Mouse (Mus musculus) liver, adult 2 months (tissue): ENCODE results near the gene Dido1. TPM values are rescaled to one million over a fixed set of nuclear protein-coding genes. Genes with fewer than 3 reads are reported as not detected.

Experiments
- DNase-seq: peaks from one replicate; pipeline ENCODE4 v3.0.0-alpha.2; 2011; ENCODE audit warnings: low read depth, low spot score; ENCODE audit errors: extremely low read depth
- H3K27ac ChIP-seq: fragments of 200-500 bp; replicated peaks from 2 replicates; pipeline ENCODE4 v1.5.1; 2012; ENCODE audit warnings: low read depth, mild to moderate bottlenecking, control low read depth, inconsistent platforms, low read length; ENCODE audit not compliant: insufficient read depth
- H3K27me3 ChIP-seq: fragments of 200-500 bp; 2 replicates; pipeline ENCODE4 v1.6.1; 2012; ENCODE audit warnings: mild to moderate bottlenecking, moderate library complexity, low read length, inconsistent platforms; ENCODE audit not compliant: control insufficient read depth, insufficient read depth
- H3K36me3 ChIP-seq: fragments of 200-500 bp; 2 replicates; pipeline ENCODE4 v1.6.1; 2012; ENCODE audit warnings: low read length, inconsistent platforms; ENCODE audit not compliant: control insufficient read depth, insufficient read depth
- H3K4me1 ChIP-seq: fragments of 200-500 bp; 2 replicates; pipeline ENCODE4 v1.6.1; 2011; ENCODE audit warnings: low read length; ENCODE audit not compliant: control insufficient read depth, insufficient read depth
- H3K4me3 ChIP-seq: fragments of 200-500 bp; 2 replicates; pipeline ENCODE4 v1.5.1; 2011; ENCODE audit warnings: low read depth, mild to moderate bottlenecking, control low read depth, low read length, moderate library complexity; ENCODE audit not compliant: insufficient read depth
- H3K79me2 ChIP-seq: fragments of 200-500 bp; 2 replicates; pipeline ENCODE4 v1.6.1; 2012; ENCODE audit warnings: inconsistent platforms, mild to moderate bottlenecking, low read length, moderate library complexity; ENCODE audit not compliant: control insufficient read depth, insufficient read depth
- H3K9ac ChIP-seq: fragments of 200-500 bp; 2 replicates; pipeline ENCODE4 v1.6.1; 2012; ENCODE audit warnings: low read depth, mild to moderate bottlenecking, control low read depth, inconsistent platforms, low read length
- CTCF ChIP-seq: fragments of 200-500 bp; IDR thresholded peaks from 2 replicates; pipeline ENCODE4 v1.5.1; 2011; ENCODE audit warnings: low read depth, low read length, control low read depth
- POLR2A ChIP-seq: fragments of 200-500 bp; IDR thresholded peaks from 2 replicates; pipeline ENCODE4 v1.6.1; 2011; ENCODE audit warnings: low read length, control low read depth; ENCODE audit not compliant: insufficient read depth; ENCODE audit errors: extremely low read depth
- WGBS: fragments of 180-500 bp; shearing (Covaris S2); methylation state at CpG from one replicate; pipeline ENCODE4 v1.1.7; 2018; 5-methylcytosine and 5-hydroxymethylcytosine counted together
- polyA plus RNA-seq: library from polyadenylated mRNA; depleted of rRNA; stranded (reverse); fragments of >200 nt; gene quantifications from 2 replicates; pipeline ENCODE4 v1.2.3, GENCODE M21; 2012
- total RNA-seq: library from RNA; depleted of rRNA; stranded (reverse); fragments of >200 nt; gene quantifications from 2 replicates; pipeline ENCODE4 v1.2.3, GENCODE M21; 2014

Dido1 gene
- total and polyA plus RNA-seq, 2 experiments: 10.0 to 27.1 TPM

- TF ChIP-seq CTCF: no peak
- no peak for TF ChIP-seq POLR2A
- Histone ChIP-seq H3K9ac (no peak overlapping the region), H3K27me3 (no peaks in the 10 kb centered on the region), H3K27ac (no peak overlapping the region), H3K4me3 (no peak overlapping the region), H3K79me2 (no peaks in the 10 kb centered on the region), H3K4me1 (peaks cover 8% of the 10 kb centered on the region), H3K36me3 (peaks cover 24% of the 10 kb centered on the region)
- whole genome bisulfite sequencing: 84% methylated on average over 4 of the region's 4 CpGs
- no peak for DNase-seq
These were observed 47.8 kb downstream of the Dido1 start for GRCm38 (mm10) chr2:180662008-180662407.

- no peak overlapping the region for H3K4me3 ChIP-seq
- H3K4me1 ChIP-seq: peaks cover 2% of the 10 kb centered on the region
- H3K36me3 ChIP-seq: peaks cover 18% of the 10 kb centered on the region; the same call in 1 of the 2 replicates
- H3K9ac ChIP-seq: no peak overlapping the region
- no peak for TF ChIP-seq CTCF
- no peak for TF ChIP-seq POLR2A
- no peak for DNase-seq
- H3K27me3 ChIP-seq: no peaks in the 10 kb centered on the region
- 97% methylated on average over 5 of the region's 5 CpGs for WGBS
- no peak overlapping the region for H3K27ac ChIP-seq
- no peaks in the 10 kb centered on the region for H3K79me2 ChIP-seq
These were observed 49.3 kb downstream of the Dido1 start for GRCm38 (mm10) chr2:180660521-180660920.

- 0 out of 2 replicates have a peak overlapping the region, but pooled peaks have one; percentile 6 for H3K9ac ChIP-seq
These were observed 50.2 kb downstream of the Dido1 start for GRCm38 (mm10) chr2:180659353-180660150.

GRCm38 (mm10) chr2:180658381-180658780 lies 51.4 kb downstream of the Dido1 start:
- Histone ChIP-seq H3K27ac (no peak overlapping the region), H3K4me3 (no peak overlapping the region), H3K9ac (no peak overlapping the region), H3K4me1 (no peaks in the 10 kb centered on the region), H3K79me2 (no peaks in the 10 kb centered on the region), H3K36me3 (peaks cover 12% of the 10 kb centered on the region; the same call in 1 of the 2 replicates), H3K27me3 (no peaks in the 10 kb centered on the region)
- WGBS: 92% methylated on average over 5 of the region's 5 CpGs
- DNase-seq: no peak
- TF ChIP-seq POLR2A (no peak), CTCF (no peak)

More at GRCm38 (mm10) chr2:180659353-180660150, 50.2 kb downstream of the Dido1 start:
- DNase-seq: no peak
- WGBS: 56% methylated on average over 42 of the region's 42 CpGs
- no peak overlapping the region for H3K27ac ChIP-seq
- no peaks in the 10 kb centered on the region for H3K27me3 ChIP-seq
- no peak for TF ChIP-seq POLR2A
- H3K36me3 ChIP-seq: peaks cover 12% of the 10 kb centered on the region; the same call in 1 of the 2 replicates
- H3K4me3 ChIP-seq: no peak overlapping the region
- H3K4me1 ChIP-seq: no peaks in the 10 kb centered on the region
- no peaks in the 10 kb centered on the region for H3K79me2 ChIP-seq

GRCm38 (mm10) chr2:180657394-180658013 lies 52.3 kb downstream of the Dido1 start:
- Histone ChIP-seq H3K36me3 (peaks cover 8% of the 10 kb centered on the region; the same call in 1 of the 2 replicates), H3K4me3 (no peak overlapping the region), H3K27me3 (no peaks in the 10 kb centered on the region), H3K9ac (no peak overlapping the region), H3K4me1 (no peaks in the 10 kb centered on the region), H3K27ac (no peak overlapping the region), H3K79me2 (no peaks in the 10 kb centered on the region)
- WGBS: 74% methylated on average over 4 of the region's 4 CpGs
- DNase-seq: peak; percentile 69
- TF ChIP-seq CTCF (peak; percentile 78), POLR2A (no peak)
